Mouse (Mus musculus): ENCODE measurements around the gene Stk32c. TPM values are rescaled to one million over a fixed set of nuclear protein-coding genes. Genes with fewer than 3 reads are reported as not detected.
A peak's percentile ranks its signal among the peaks of the same experiment; 100 is the strongest.

The Stk32c gene
- total RNA-seq, 2 experiments from 2014 or later = 102 to 105 TPM

GRCm38 (mm10) chr7:139105705-139106104, 107.4 kb downstream of the Stk32c start:
- no peak overlapping the region for H3K4me3 ChIP-seq
- no peak overlapping the region; the same call in 1 of the 2 replicates for H3K27ac ChIP-seq
- no peak for DNase-seq (ENCODE audit: low spot score in 2 of 2)
- no peak for TF ChIP-seq CTCF (conservative IDR thresholded peaks at IDR 0.05)

DNA sequence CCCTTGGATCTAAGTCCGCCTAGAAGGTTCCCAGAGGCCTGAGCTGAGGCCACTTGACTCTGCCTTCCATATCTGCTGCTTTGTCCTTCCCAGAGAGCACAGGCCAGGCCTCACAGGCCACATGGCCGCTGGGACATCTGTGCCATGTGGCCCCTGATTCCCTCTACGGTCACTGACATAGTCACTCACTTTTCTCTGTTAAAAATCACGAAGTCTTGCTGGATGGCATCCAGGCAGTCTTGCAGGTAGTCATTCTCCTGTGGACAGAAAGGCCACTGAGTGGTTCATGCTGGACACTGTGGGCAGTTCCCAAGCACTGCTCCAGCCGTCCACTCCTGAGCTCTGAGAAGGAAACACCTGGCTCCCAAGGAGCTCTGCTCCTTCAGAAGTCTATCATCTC, 108.0 kb downstream of the Stk32c start:
- TF ChIP-seq CTCF (conservative IDR thresholded peaks at IDR 0.05) = no peak
- Histone ChIP-seq H3K4me3 (no peak overlapping the region), H3K27ac (peak overlapping the region; percentile 1; the same call in 1 of the 2 replicates)
- no peak for DNase-seq (ENCODE audit: low spot score in 2 of 2)

- Histone ChIP-seq H3K27ac (peak overlapping the region; percentile 58), H3K4me3 (no peak overlapping the region)
- TF ChIP-seq CTCF (conservative IDR thresholded peaks at IDR 0.05) = peak; percentile 72
- DNase-seq (ENCODE audit: low spot score in 2 of 2) = peak in 1 of 2 experiments; percentile 49
These were observed 109.1 kb downstream of the Stk32c start for GRCm38 (mm10) chr7:139103960-139104381.

DNA sequence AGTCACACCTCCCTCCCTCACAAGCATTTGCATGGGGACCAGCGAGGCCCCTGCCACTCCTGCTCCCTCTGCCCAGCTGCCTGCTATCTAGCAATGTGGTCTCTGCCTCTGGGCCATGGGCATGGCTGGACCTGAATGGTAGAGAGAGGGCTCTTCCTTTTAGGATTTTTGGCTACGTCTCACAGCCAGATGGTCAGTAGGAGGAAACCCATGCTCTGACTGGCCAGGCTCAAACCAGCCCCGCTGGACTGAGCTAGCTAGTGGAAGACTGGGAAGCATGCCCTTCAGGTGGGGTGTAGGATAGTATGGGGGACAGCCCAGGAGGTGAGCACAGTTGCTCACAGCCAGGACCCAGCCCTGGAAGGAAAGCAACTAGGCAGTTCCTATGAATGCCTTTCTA, 111.3 kb downstream of the Stk32c start:
- Histone ChIP-seq H3K27ac (peak overlapping the region; percentile 61; the same call in 1 of the 2 replicates), H3K4me3 (no peak overlapping the region)
- no peak for DNase-seq (ENCODE audit: low spot score in 2 of 2)
- no peak for TF ChIP-seq CTCF (conservative IDR thresholded peaks at IDR 0.05)

DNA sequence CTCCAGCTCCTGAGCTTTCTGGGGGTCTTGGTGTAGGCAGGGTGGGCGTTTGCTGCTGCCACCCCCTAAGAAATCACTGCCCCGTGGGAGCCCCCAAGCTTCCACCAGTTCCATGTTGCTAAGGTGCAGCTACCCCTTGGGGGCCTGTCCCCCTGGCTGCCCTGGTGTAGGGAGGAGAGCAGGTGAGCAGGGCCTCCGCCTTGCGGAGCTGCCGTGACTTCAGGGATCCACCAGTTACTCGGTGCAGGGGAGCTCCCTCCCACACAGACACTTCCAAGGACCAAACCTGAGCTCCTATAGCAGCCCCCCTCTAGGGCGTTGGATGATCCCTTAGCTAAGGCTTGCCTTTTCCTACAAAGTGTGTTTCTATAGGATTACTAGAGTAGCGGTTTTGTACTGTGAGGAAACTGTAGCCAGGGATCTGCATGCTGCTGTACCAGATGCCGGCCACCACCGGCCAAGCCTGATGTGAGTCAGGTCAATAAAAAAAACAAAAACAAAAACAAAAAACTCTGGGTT, 111.8 kb downstream of the Stk32c start:
- DNase-seq (ENCODE audit: low spot score in 2 of 2) = no peak
- Histone ChIP-seq H3K4me3 (no peak overlapping the region), H3K27ac (peak overlapping the region; percentile 61; the same call in 1 of the 2 replicates)
- TF ChIP-seq CTCF (conservative IDR thresholded peaks at IDR 0.05) = no peak

DNA sequence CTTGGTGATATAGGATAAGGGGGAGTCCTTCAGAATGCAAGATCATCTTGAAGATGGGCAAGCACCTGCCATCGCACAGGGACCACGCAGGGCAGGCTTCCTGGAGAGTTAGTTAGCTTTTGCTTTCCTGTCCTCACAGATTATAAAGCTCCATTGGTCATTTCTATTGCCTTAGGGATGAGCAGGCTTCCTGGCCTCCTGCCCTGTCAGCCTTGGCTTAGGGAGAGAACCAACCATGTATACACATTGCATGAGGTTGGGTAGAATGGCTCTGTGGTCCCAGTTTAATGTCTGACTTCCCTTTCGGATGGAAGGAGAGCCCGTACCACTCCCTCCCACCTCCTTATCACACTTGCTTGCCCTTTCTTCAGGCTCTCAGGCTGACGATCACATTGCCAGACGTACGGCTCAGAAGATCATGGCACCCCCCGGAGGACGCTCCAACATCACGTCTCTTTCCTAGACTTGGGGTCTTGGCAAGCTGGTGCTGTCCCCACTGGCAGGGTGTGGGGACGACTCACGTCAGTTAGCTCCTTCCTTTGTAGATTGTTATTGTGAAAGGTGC, 112.5 kb downstream of the Stk32c start:
- no peak for DNase-seq (ENCODE audit: low spot score in 2 of 2)
- H3K4me3 ChIP-seq = no peak overlapping the region
- no peak overlapping the region; the same call in 1 of the 2 replicates for H3K27ac ChIP-seq
- no peak for TF ChIP-seq CTCF (conservative IDR thresholded peaks at IDR 0.05)

GRCm38 (mm10) chr7:139096399-139096798, 116.7 kb downstream of the Stk32c start:
- H3K27ac ChIP-seq = no peak overlapping the region
- no peak for DNase-seq (ENCODE audit: low spot score in 2 of 2)
- TF ChIP-seq CTCF (conservative IDR thresholded peaks at IDR 0.05) = no peak

DNA sequence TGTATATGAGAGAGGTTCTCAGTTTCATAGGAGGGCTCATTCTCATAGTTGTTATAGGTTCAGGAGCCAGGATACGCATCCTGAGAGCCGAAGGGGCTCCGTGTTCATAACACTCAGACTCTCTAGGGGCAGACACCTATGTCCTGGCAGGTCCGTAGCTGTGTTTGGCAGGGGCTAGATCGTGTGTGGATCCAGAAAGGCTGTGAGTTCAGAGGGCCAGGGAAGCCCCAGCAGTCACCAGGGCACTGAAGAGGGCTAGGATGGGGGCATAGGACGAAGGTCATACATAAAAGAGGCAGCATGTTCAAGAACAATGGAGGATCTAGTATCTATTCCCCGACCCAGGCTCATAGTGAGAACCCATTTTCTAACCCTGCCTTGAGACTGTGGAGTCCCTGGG, 117.8 kb downstream of the Stk32c start:
- TF ChIP-seq CTCF (conservative IDR thresholded peaks at IDR 0.05) = no peak
- H3K27ac ChIP-seq = no peak overlapping the region
- H3K4me3 ChIP-seq = no peak overlapping the region
- no peak for DNase-seq (ENCODE audit: low spot score in 2 of 2)

More at GRCm38 (mm10) chr7:139096399-139096798, 116.7 kb downstream of the Stk32c start:
- H3K4me3 ChIP-seq = no peak overlapping the region

GRCm38 (mm10) chr7:139094761-139095160, 118.3 kb downstream of the Stk32c start:
- no peak overlapping the region for H3K4me3 ChIP-seq
- peak overlapping the region; percentile 10; the same call in 1 of the 2 replicates for H3K27ac ChIP-seq

GRCm38 (mm10) chr7:139093781-139094180, 119.3 kb downstream of the Stk32c start:
- DNase-seq (ENCODE audit: low spot score in 2 of 2) = no peak
- peak overlapping the region; percentile 75 for H3K27ac ChIP-seq

More at GRCm38 (mm10) chr7:139094761-139095160, 118.3 kb downstream of the Stk32c start:
- DNase-seq (ENCODE audit: low spot score in 2 of 2) = no peak
- no peak for TF ChIP-seq CTCF (conservative IDR thresholded peaks at IDR 0.05)

DNA sequence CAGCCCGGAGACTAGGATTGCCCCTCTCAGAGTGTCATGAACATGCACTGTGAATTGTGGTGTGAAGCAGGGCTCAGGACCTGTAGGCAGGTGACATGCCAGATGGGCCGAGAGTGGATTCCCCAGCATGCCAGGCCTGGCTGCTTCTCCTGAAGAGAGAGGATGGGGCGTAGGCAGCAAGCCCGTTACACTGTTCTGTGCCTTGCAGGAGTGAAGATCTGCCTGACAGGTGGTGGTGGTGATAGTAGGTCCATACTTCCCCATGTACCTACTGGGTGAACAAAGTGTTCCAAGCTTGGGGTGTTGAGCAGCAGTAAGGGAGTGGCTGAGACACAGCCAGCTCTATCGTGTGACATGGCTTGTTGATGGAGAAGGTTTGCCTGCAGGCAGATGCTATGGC, 120.0 kb downstream of the Stk32c start:
- peak overlapping the region; percentile 75 for H3K27ac ChIP-seq

More at GRCm38 (mm10) chr7:139093781-139094180, 119.3 kb downstream of the Stk32c start:
- H3K4me3 ChIP-seq = no peak overlapping the region
- no peak for TF ChIP-seq CTCF (conservative IDR thresholded peaks at IDR 0.05)

GRCm38 (mm10) chr7:139092676-139093075, 120.4 kb downstream of the Stk32c start:
- DNase-seq (ENCODE audit: low spot score in 2 of 2) = no peak
- Histone ChIP-seq H3K27ac (peak overlapping the region; percentile 75; the same call in 1 of the 2 replicates), H3K4me3 (no peak overlapping the region)
- no peak for TF ChIP-seq CTCF (conservative IDR thresholded peaks at IDR 0.05)

More for the DNA sequence above, 120.0 kb downstream of the Stk32c start:
- DNase-seq (ENCODE audit: low spot score in 2 of 2) = peak in 1 of 2 experiments; percentile 50
- TF ChIP-seq CTCF (conservative IDR thresholded peaks at IDR 0.05) = no peak
- H3K4me3 ChIP-seq = no peak overlapping the region

GRCm38 (mm10) chr7:139091681-139092080, 121.4 kb downstream of the Stk32c start:
- TF ChIP-seq CTCF (conservative IDR thresholded peaks at IDR 0.05) = no peak

More at GRCm38 (mm10) chr7:139091681-139092080, 121.4 kb downstream of the Stk32c start:
- Histone ChIP-seq H3K4me3 (no peak overlapping the region), H3K27ac (no peak overlapping the region)
- no peak for DNase-seq (ENCODE audit: low spot score in 2 of 2)
